Mouse (Mus musculus) cerebellum, adult 18-20 months (tissue): ENCODE measurements around the gene Zfyve28.

Experiments used
- DNase-seq, 2 experiments: peaks; one replicate each; pipeline ENCODE4 v3.0.0; 2021

The Zfyve28 gene

DNA sequence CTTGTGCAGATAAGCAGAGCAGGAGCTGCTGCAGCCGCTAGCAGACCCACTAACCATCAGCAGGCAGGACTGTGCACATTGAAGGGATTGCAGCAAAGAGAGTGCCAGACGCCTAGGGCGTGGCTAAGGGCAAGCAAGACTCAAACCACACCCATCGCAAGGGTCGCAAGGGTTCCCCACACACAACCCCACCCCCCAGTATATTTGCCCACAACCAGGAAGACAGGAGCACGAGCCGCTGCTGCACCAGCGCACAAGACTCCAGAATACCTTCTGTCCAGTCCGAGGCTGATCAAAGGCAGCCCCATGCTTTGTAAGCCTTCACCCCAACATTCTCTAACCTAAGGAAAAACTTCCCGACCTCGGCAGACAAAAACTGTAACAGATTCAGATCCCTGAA, 1.7 kb downstream of the Zfyve28 start:
- peak; percentile 55 to 57 for DNase-seq

DNA sequence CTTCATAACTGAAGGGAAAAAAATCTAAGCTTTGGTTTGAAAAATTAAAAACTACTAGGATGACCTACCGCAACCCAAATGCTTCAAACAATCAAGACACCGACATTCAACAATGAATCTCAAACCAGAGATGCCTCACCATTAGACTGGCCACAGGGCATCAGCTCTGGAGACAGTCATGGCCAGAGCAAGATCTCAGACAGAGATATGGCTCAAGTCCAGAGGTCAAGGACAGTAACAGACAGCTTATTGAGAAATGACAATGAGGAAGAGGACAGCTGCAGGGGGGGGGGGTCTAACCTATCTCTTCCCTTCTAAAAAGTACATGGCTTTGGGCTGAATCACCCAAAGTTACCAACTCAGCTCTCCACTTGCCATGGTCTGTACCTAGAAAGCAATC, 3.0 kb downstream of the Zfyve28 start:
- no peak for DNase-seq

DNA sequence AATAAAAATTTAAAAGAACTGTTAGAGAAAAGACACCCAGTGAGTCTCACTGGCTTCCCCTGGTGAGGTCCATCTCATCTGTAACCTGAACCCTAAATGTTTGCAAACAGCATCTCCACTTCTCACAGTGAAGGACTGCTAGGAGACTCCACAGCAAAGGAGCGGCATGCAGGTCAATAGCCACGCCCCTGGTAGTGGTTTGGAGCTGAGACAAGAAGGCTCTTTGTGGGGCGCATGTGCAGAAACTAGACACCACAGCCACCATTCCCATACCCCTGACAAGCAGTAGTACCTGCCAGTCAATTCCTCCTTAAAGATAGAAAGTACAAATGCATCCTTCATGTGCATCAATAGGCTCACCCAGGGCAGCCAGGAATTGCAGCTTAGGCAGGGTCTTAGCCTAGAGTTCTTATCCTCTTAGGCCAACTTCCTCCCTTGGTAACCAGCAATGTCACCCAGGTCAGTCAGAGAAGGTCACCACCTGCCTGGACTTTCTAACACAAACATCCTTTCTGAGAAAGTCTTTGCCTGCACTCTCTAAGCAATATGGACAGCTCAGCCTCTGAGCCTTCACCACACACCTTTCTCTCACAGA, 4.0 kb downstream of the Zfyve28 start:
- DNase-seq: peak; percentile 48 to 66

DNA sequence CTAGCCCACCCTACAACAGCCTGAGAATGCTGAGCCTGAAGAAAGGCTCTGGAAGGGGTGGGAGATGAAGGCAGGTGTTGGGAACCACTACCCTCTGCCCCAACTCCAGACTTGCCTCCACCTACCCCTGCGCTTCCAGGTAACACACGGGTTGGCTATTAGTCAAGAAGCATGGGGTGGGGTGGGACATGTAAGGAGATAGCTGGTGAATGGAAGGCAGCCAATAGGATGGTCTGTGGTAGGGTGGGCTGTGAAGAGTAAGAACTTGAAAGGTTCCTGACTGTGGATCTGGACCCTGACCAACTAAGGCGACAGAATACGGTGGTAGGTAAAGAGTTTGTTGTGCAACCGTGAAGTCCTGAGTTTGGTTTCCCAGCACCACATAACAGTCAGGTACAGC, 4.9 kb downstream of the Zfyve28 start:
- DNase-seq: peak in 1 of 2 experiments; percentile 36

GRCm38 (mm10) chr5:34280976-34281375, 7.3 kb downstream of the Zfyve28 start:
- DNase-seq: no peak

DNA sequence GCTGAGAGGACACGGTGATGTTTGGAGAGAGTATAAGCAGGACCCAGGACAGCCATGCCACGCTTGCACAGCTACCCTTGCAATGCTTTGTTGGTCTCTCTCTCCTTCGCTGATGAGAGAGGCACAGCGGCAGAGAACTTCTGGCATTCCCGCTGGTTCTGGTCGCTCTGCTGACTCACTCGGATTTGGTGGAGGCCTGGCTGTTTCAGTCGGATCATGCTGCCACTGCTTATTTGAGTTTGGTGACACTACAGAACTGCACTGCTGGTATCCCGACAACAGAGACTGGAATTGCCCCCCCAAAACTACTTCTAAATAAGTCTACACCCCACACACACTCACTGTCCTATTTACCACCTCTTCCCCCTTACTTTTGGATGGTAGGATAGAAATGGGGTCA, 9.0 kb downstream of the Zfyve28 start:
- peak in 1 of 2 experiments; percentile 33 for DNase-seq

GRCm38 (mm10) chr5:34278058-34278457, 10.2 kb downstream of the Zfyve28 start:
- no peak for DNase-seq

GRCm38 (mm10) chr5:34276746-34277145, 11.5 kb downstream of the Zfyve28 start:
- no peak for DNase-seq

- peak; percentile 54 to 58 for DNase-seq
Observed at GRCm38 (mm10) chr5:34276191-34276590, 12.1 kb downstream of the Zfyve28 start.

GRCm38 (mm10) chr5:34274676-34275293, 13.5 kb downstream of the Zfyve28 start:
- peak; percentile 55 to 56 for DNase-seq

DNA sequence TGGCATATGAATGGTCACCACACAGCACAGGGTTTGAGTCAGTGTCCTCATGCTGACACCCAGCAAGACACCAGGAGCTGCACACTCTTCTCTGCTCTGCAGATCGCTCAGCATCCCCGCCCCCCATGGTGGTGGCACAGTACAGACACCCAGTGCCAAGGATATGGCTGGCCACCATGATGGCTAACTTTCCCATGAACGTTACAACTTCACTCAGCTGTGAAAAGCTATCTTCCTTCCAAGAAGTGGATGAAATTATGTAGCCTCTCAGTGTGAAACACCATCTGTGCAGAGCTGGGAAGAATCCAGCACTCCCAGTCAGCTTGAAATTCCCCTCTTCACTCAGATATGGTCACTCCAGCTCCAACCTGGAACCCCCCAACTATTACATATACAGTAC, 14.0 kb downstream of the Zfyve28 start:
- DNase-seq: peak; percentile 83 to 84

DNA sequence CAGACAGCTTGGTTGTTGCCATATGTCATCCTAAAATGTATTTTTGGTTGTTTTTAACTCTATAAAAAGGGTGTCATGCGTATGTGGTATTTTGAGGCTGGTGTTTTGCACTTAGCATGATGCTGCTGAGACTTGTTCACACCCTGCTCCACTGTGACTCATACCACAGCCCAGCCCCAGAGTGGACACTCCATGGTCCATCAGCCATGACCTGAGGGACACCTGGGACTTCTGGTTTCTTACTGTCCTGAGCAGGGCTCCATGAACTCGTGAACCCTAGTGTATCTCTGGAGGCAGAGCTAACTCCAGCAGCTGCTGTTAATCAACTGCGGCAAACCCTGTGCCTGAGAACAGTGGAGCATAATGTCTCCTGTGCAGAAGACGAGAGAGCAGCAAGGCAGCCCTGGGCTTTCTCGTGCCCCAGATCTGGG, 15.0 kb downstream of the Zfyve28 start:
- DNase-seq: peak in 1 of 2 experiments; percentile 48

GRCm38 (mm10) chr5:34271743-34272142, 16.5 kb downstream of the Zfyve28 start:
- peak in 1 of 2 experiments; percentile 60 for DNase-seq

DNA sequence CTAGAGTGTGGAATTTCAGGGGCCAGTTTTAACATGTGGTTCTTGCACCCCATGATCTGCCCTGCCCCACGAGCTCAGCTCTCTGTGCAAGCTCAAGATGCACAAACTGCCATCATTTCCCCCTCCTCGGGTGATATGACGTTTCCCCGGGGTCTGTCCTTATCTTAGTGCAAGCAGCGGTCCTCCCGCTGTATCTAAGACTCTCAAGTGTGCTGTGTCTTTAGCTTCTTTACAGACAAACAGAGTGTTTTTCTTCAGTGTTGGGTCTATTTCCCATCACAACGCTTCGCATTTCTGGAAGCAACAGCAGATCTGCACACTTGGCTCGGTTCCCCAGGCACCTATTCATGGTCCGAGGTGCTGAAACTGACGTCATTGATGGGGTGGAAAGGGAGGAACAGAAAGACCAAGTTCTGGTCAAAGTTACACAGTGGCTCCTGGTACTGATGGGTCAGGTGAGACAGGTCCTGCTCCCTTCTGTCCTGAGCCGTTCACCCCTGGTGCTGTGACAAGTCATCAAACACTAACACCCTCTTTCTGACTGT, 18.3 kb downstream of the Zfyve28 start:
- DNase-seq: peak; percentile 71 to 75

GRCm38 (mm10) chr5:34269197-34269920, 18.9 kb downstream of the Zfyve28 start:
- DNase-seq: peak; percentile 90 to 96

GRCm38 (mm10) chr5:34266065-34266464, 22.2 kb downstream of the Zfyve28 start:
- DNase-seq: peak in 1 of 2 experiments; percentile 28

- DNase-seq: no peak
Observed at GRCm38 (mm10) chr5:34259172-34259816, 29.0 kb downstream of the Zfyve28 start.

- DNase-seq: no peak
Observed at GRCm38 (mm10) chr5:34255189-34255588, 33.1 kb downstream of the Zfyve28 start.

DNA sequence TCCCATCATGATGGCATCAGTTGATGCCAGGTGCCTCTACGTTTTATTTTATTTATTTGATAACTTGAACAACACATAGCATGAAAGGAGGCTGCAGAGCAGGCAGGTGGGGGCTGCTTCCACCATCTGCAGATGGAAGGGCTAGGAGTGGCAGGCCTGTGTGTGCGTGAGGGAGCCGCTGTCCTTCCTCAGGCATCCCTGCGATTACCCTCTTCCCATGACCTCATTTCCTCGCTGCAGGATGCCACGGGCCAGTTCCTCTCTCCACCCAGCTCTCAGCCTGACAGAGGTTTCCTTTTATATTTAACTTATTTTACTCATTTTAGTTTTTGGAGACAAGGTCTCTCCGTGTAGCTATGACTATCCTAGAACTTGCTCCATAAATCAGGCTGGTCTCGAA, 33.9 kb downstream of the Zfyve28 start:
- peak in 1 of 2 experiments; percentile 48 for DNase-seq

DNA sequence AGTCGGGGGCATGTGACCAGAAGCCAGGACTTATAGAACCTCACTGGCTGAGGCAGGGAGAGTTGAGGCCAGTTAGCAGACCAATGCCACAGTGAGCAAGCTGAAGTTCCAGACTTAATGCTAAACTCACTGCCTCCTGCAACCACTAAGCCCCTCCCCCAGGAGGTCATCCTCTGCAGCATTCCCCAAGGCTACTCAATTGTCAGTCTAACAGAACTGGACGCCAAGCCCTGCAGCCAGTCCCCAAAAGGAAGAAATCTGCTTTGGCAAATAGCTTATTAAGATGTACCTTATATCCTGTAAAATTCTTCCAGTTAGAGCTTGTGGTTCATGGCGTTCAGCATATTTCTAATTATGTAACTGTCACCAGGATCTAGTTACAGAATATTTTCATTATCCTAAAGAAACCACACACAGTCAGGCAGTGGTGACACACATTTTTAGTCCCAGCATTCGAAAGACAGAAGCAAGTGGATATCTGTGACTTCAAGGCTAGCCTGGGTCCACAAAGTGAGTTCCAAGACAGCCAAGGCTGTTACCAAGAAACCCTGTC, 35.2 kb downstream of the Zfyve28 start:
- peak in 1 of 2 experiments; percentile 39 for DNase-seq

DNA sequence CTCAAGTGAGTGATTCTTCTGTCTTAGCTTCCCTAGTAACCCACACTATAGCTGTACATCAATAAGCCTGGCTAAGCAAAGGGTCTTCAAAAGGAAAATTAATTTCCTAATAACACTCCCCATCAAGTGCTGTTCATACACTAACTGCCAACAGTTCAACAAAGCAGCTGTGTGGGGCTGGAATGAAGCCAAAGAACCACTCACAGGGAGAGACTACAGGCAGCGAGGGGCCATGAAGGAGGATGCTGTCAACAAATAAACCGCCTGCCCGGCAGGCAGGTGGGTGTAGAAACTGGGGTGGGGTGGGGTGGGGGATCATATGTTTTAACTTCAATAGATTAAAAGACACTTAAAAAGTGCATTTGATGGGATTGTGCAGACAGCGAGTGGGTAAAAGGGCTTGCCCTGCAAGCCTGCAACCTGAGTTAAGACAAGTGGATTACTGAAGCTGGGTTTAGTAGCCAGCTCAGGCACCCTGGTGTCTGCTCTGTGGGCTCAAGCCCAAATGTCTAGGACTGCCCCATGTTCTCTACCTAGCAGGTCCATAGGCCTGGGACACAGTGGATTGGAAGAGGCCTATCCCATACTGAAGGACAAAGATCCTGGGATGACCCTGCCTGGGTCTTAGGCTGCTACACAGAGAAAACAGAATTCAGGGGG, 35.8 kb downstream of the Zfyve28 start:
- DNase-seq: no peak

DNA sequence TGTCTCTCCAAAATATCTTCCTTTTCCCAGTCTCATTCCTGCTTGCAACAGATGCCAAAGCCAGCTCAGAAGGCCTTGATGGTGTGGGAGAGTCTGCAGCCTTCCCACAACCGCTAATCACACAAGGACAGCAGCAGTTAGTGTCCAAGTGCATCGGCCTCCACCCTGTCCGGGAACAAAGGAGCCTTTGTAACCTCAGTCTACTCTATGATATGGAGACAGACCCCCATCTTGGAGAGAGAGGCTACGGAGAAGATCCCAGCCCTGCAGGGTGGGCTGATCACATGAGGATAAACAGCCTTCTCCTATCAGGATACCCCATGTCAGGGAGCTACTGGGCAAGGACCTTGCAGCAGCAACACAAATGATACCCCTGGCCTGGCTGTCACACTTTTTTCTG, 36.5 kb downstream of the Zfyve28 start:
- peak in 1 of 2 experiments; percentile 31 for DNase-seq
